Mouse (Mus musculus) kidney, postnatal 14 days (tissue): Measurements from ENCODE around the gene Jade2.

Experiments
- DNase-seq: peaks from one replicate; pipeline ENCODE4 v3.0.0; 2022; ENCODE audit warnings: mixed read lengths

Gene Jade2

DNA sequence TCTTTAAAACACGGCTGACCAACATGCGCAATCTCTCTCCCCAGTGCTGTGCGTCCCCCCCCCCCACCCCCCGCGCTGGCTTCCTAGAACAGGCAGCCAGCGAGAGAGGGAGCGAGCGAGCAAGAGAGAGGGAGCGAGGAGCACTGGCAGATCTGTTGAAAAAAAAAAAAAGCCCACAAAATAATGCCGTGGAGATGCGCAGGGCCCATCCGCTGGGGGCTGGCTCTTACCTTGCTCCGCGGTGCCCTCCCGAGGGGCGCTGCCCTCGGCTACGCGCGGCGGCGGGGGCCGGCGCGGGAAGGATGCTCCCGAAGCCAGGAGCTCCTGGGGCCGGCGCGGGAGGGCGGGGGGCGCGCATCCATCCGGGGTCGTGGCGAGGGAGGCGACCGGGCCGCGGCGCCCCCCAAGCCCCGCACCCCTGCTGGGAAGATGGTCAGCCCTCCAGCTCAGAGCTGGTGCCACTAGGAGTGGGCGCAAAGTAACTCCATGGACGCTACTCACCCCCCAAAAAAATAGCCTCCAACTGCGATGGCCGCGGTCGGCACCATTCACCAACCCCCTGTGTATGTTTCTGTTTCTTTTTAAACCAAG lies at the start of gene Jade2:
Gene Jade2, minus strand, starts transcription at position 573 of the 591 bp plus-strand sequence.
- DNase-seq = peak; percentile 69

DNA sequence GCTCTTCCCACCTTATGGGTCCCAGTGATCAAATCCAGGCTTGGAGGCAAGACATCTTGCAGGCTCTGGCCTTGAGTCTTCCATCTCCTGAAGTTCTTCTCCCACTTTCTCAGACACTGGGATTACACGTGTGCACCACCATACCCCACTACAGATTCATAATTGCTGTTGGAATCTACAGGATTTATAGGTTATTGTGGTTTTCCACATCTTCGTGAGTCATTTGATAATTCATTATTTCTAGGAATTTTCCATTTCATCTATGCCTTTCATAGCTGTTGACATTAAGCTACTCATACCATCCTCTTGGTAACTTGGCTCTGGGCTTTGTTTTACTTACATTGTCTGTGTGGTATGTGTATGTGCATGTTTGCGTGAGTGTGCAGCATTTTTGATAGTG lies 46.8 kb upstream of the Jade2 start:
- DNase-seq = no peak

DNA sequence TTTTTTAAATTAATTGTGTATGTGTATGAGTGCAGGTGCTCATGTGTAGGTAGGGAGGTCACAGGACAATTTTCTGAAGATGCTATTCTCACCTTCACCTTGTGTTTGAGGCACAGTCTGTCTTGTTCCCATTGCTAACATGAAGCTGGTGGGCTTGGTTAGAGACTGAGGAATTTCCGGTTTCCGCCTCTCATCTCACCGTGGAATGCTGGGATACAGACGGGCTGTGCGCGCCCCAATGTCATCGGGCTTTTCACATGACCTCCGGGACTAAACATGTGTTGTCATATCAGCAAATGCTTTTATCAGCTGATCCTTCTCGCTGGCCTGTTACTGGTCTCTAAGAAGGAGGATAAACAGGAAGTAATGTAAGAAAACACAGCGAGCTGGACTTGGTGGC lies 42.2 kb upstream of the Jade2 start:
- no peak for DNase-seq

DNA sequence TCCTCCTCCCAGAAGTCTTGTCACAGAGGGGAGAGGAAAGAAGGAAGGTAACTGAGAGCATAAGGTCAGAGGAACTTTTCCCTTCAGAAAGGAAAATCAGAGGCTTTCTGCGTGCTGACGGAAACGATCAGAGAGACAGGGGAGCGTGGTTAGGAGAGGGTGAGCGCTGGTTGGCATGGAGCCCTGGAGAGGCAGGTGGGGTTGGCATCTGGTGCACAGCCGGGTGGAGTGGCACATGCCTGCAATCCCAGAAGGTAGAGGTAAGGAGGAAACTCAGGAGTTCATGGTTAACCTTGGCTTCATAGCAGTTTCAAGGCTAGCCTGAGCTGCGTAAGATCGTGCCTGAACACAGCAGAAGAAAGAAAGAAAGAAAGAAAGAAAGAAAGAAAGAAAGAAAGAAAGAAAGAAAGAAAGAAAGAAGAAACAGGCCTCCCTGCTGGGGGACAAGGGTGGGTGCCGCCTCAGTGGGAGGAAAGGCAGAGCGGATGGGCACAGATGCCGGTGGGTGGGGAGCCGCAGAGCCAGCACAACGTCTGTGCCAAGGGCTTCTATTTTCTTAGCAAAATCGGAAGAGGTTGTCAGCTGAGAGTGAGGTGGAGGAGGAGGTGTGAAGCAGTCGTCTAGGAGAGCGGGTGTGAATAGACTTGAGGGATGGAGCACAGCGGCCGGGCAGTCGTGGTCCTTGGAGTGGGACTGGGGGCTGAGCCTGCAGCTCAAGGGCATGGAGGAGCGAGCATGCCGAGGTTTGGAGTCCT lies 41.0 kb upstream of the Jade2 start:
- DNase-seq = no peak

DNA sequence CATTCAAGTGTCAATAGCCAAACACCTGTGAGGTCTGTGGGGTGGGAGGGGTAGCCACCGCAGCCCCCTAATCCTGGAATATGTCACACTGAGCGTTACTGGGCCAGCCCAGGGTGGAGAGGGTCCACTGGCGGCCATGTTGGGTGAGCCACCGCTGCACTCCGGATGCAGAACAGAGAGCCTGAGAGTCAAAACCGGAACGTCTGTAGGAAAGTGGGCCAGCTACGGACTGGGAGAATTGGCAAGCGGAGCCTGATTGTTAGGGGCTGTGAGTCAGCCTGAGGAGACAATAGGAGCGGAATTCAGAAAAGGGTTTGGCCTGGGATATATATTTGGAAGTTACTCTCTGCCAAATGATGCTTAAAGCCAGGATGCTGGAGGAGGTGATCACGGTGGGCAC lies 39.9 kb upstream of the Jade2 start:
- DNase-seq = peak; percentile 38

DNA sequence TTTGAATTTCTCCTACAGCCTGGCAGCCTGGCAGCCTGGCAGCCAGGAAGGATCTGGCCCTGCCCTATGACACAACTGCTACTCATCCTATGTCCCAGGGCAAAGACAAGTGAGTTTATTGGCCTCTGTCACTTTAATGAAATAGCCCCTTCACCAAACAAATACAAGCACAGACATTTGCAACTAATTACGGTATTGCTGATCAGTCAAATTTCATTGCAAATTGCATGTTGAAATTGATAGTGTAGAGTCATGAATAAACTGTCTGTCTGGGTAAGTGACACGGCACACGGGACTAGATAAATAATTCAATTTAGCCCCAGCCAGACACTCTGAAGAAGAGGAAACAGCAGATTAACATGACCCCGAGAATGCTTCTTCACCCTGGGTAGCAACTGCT lies 38.6 kb upstream of the Jade2 start:
- DNase-seq = no peak

DNA sequence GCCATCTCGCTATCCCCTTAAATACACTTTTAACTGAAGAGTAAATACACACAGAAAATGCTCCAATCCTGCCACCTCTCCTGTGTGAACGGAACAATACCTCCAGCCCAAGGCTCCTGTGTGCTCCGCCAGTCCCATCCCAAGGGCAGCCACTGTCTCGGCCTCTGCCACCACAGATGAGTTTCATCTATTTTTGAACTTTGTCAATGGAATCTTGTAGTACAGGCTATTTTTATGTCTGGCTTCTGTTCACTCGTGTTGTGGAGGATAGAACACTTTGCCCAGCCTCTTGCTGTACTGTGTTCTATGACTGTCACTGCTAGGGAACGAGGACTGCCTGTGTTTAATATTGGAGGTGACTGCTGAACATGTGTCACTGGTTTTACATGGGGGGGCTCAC lies 28.2 kb upstream of the Jade2 start:
- no peak for DNase-seq

DNA sequence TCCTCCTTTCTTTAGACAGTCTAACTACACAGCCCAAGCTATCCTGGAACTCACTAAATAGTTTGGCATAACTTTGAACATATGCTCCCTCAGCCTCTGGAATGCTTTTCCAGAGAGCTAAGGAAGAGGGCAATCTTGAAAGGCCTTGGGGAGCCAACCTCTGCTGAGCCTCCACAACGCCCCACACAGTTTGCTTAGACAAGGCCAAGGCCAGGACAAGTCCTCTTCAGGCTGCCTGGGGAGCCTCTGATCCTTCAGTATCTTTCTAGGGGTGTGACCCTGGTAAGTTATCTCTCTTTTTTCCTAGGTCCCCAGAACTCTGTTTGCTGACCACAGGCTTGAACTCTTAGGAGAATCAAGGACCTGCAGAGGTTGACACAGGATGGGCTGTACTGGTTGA lies 26.6 kb upstream of the Jade2 start:
- DNase-seq = no peak

DNA sequence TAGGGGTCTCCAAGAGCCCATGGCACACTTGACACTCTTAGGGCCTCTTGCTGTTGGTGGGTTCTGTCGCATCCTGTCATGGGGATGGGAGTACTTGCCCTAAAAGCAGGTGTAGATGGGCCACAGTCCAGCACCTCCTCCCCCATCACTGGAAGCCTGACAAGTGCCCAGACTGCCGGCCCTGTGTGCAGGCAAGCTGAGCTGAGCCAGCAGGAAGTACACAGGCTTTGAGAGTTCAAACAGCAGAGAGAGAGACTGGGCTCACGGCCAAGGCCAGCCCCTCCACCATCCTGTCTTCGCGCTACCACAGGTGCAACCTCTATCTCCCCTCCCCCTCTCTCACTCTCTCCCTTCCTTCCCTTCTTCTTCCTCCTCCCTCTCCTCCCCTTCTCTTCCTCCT lies 26.2 kb upstream of the Jade2 start:
- peak; percentile 85 for DNase-seq

DNA sequence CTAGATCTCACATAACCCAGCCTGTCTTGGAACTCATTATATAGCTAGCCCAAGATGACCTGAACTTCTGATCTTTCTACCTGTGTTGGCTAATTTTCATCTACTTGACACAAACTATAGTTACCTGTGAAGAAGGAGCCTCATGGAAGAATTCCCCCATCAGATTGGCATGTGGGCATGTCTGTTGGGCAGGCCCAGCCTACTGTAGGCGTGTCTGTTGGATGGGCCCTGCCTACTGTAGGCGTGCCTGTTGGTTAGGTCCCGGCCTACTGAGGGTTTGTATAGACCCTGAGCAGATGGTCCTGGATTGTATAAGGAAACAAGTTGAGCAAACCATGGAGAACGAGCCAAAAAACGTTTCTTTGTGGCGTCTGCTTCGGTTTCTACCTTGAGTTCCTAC lies 24.3 kb upstream of the Jade2 start:
- no peak for DNase-seq

DNA sequence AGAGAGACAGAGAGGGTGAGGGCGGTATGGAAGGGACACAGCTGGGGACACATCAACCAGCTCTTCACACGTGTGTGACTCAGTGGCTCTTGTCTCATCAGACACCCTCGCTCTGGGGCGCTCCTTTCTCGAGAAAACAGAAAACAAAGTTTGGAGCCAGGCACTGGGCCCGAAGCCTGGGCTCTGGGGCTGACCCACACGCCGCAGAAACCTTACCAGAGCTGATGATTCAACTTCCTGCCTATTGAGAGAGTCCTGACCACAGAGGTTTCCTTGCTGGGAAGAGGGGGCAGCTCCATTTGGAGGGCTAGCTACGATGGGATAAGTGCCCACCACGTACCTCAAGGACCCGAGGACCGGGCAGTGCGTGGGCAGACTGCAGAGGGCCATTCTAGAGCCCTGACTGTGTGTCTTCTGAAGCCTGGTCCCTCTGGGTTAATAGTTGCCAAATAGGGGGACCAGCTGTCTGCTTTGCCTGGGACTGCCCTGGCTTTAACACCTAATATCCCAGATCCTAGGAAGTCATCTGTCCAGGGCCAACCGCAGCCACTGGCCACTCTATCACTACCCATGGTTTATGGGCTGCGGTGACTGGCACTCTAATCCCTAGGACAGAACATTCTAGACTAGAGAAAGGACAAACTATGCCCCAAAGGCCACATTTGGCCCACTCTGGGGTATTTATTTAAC lies 23.7 kb upstream of the Jade2 start:
- no peak for DNase-seq

DNA sequence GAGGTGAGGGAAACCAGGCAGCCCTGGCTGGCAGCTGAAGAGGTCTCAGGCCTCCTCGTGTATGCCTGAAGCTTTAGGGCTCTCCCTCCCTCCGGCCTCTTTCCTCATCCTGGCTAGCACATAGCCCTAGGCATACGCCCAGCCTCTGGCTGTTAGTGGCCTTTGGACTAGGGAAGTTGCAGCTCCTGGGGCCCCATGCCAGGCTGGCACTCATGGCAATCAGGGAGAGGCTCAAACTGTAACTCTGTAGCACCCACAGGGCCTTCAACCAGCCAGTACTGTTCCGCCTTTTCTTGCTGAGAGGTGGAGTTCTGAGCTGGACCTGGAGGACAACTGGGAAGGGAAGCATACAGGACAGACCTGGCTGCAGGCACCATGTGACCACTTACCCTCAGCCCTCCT lies 19.5 kb upstream of the Jade2 start:
- peak; percentile 85 for DNase-seq

DNA sequence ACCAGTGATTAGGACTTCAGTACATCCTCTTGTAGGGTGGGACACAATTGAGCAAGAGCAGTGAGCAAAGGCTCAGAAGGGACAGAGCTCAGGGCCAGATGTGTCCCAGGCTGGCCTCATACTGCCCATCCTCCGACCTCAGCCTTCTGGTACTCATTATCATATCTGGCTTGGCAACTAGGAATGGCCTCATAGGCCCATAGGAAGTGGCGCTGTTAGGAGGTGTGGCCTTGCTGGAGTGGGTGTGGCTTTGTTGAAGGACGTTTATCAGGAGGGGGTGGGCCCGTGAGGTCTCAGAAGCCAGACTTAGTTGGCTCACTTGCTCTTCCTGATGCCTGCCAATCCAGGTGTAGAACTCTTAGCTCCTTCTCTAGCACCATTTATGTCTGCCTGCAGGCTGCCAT lies 18.3 kb upstream of the Jade2 start:
- no peak for DNase-seq

DNA sequence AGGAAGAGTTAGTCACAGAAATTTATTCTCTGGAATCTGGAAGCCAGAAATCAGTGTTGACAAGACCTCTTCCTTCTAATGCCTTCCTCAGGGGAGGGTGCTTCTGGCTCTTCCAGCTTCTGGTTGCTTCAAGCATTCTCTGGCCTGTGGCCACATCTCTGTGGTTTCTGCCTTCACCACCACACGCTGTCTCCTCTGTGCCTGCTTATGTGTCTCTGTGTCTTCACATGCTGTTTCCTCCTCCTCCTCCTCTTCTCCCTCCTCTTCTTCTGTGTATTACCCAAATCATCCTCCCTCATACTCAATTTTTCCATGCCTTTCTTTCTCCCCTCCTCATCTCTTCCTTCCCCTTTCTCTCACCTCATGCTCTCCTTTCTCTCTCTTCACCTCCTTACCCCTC lies 17.6 kb upstream of the Jade2 start:
- peak; percentile 38 for DNase-seq

DNA sequence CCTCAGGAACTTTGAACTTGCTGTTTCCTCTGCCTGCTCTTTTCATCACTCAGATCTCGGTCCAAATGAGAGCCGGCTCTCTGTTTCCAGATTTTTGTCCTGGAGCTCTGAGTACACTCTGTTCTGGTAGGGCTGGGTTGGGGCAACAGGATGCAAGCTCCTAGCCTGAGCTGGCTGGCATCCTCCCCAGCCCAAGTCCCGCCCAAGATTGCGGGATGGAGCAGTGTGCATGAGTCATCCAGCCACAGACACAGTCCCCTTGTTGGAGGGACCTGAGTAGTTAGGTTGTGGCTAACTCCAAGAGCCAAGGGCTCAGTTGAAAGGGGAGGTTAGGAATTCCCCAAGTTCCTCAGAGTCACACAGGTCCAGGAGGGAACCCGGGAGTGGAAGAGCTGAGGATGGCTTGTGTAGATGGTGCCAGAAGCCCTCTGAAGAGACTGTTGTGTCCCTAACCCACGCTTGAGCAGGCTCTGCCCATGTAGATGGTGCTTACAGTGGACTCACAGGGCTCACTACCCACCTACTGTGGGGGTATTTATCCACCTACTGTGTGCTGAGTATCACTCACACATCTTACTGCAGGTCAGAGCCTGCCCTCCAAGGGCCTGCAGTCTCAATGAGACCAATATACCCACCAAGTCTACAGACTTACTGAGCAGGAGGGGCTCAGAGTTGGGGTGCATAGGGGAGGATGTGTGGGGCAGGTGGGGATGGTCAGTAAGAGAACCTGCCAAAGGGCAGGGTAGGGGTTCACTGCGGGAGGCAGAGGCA lies 17.0 kb upstream of the Jade2 start:
- peak; percentile 56 for DNase-seq

DNA sequence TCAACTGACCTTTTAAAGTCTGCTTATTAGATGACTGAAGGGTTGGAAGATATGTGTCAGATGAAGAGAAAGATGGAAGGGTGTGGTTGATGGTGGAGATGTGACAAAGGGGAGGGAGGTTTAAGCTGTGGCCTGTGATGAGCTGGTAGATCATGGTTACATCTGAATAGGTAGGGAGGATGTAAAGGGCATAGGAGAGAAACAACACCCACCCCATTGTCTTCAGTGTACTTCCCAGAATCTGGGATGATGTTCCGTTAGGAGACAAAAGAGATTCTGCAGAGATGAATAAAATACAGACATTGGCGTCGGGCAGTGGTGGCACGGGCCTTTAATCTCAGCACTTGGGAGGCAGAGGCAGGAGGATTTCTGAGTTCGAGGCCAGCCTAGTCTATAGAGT lies 15.7 kb upstream of the Jade2 start:
- DNase-seq = no peak

DNA sequence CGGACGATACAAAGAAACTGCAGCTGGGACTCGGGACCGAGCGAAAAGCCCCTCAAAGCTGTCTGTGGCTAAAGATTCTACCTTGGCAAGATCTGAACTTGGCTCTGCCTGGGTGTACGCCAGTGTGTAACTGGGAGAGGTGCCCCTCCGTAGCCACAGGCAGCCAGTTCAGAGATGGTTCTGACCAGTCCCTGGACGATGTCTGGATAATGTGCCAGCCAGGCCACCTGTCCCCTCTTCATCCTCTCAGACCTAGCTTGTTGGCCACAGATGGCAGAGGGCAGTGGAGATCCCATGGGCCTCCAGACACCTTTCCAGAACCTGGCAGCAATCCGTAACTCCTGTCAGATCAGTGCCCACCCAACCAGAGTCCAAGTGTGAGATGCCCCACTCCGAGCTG lies 9.8 kb upstream of the Jade2 start:
- DNase-seq = no peak

DNA sequence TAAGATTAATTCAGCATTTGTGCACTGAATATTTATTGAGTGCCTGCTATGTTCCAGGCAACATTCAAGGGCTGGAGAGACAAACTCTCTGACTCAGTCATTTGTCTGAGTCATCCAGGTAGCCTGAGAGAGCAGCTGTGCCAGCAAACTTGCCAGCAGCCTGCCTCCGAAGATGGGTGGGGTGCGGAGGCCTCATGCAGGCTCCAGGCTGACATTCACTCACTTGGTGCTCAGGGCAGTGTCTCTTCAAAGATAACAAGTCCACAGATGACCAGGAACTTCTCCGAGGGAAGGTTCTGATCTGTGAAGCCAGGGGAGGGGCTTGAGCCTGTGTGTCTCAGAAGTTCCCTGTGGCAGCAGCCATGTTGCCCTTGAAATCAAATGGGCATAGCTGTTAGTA lies 8.6 kb upstream of the Jade2 start:
- no peak for DNase-seq

DNA sequence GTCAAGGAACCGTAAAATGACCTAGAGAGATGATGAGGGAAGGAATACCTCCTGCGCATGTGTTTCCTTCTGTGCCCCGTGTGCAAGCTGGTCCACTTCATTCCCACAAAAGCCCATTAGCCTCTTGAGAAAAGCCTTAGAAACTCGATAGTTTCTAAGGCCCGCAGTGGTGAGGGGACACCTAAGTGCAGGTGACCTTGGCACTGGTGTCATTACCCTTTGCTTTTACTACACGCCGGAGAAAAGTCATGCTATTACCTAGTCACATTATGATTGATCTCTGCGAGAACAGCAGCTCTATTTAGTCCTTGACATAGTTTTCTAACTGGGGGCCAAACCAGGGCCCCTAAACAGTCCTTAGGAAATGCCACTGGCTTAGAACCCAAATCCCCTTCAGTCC lies 3.2 kb upstream of the Jade2 start:
- DNase-seq = no peak

DNA sequence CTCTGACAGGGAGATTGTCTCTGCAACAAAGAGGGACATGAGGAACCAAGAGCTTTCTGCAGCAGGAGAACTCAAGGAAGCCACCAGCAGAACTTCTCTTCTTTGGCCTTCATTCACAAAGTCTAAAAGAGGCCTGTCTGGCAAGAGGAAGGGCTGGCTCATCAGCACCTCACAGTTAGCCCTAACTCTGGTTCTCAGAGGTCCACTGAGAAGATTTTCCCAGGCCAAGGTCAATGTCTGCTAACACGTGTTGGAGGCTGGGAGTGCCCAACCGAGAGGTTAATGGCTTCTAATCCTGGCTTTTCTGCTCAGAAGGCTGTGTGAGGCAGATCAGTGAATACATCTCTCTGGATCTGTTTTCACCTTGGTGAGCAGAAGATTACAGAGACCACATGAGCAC lies 2.1 kb upstream of the Jade2 start:
- no peak for DNase-seq

DNA sequence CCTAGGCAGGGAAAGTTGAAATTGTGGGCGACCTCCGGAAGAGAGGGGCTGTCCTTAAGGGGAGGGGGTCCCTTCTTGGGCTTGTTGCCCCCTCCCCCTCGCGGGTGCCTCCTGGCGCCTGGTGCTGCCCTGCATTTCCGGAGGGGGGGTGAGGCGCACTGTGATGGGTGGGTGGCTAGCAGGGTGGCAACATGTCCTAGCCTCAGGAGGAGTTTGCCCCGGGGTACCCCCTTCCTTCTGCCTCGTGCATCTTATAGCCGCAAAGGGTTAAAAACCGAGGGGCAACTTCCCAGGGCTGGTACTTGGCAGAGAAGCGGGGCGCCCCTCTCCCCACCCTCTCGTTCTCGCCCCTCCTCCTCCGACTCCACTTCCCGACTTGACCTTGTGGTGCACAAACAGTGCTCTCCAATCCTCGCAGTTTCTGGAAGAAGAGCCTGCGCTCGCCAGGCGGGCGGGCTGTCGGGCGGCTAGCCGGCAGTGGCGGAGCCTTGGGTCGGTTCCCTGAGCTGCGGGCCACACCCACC lies 1.1 kb upstream of the Jade2 start:
- peak; percentile 87 for DNase-seq

DNA sequence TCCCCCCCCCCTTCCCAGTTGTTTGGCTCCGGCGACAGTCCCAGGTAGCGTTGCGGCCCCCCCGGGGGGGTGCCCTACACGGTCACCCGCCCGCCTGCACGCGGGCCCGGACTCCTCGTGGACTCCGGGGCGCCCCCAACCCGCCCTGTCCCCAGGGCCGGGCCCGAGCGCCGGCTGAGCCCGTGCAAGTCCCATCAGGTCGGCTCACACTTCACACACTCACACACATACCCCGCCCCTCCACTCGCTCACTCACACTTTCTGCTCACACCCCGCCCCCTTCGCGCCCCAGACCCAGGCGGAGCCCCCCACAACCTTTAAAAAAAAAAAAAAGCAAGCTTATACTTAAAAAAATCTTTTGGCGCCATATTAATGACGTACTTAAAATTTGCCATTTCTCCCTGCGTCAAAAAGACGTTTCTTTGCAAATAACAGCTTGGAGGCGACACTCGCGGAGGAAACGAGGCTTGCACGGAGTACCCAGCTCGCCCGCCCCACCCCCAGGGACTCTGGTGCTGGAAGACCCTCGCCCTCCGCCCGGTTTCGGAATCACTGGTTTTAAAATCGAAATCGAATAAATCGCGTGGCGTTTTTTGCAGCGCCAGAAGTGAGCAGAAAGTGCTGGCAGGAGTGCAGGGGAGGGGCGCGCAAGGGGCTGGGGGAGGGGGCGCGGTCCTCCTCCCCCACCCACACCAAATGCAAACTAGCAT lies 520 bp upstream of the Jade2 start:
- DNase-seq = peak; percentile 84

DNA sequence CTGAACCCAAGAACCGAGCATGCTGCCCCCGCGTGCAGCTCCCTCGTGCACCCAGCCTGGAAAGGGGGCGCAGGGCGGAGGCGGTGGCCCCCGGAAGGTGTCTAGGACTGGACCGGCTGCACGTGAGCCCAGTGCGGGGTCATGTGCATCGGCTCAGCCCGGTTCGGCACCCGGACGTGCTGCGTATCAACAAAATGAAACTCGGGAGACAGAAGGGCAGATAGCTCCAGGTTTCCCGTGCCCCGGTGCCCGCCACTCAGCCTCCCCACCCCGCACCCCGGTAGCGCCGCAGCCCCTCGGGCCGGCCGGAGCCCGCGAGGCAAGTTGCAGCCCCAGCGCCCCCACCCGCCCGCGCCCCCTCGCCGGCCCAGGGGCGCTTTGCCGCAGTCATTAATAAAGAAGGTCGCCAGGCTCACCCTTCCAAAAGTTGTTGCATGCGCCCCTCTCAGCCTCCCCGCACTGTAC lies 805 bp downstream of the Jade2 start:
- DNase-seq = peak; percentile 76
